Mouse (Mus musculus): ENCODE measurements around the gene Gm21834.

DNA sequence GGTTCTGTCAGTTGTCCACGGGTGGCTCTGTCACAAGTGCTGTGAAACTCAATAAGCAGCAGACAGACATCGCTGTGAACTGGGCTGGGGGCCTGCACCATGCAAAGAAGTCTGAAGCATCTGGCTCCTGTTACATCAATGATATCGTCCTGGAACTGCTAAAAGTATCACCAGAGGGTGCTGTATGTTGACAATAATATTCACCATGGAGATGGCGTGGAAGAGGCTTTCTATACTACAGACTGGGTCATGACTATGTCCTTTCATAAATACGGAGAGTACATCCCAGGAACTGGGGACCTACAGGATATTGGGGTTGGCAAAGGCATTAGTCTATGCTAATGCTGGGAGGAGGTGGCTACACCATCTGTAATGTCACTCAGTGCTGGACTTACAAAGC, at the start of gene Gm21834:
- no peak for TF ChIP-seq CTCF (IDR thresholded peaks at IDR 0.05; ENCODE audit: low read depth, low read length)
- no peak for TF ChIP-seq POLR2A (IDR thresholded peaks at IDR 0.05; ENCODE audit: borderline replicate concordance, low read depth, low read length)
